Mouse (Mus musculus): ENCODE data around the gene D2hgdh. TPM values are rescaled to one million over a fixed set of nuclear protein-coding genes. Genes with fewer than 3 reads are reported as not detected.

The D2hgdh gene
- 16.7 and 18.2 TPM in 2 replicates for polyA plus RNA-seq (2012; rRNA removed)

DNA sequence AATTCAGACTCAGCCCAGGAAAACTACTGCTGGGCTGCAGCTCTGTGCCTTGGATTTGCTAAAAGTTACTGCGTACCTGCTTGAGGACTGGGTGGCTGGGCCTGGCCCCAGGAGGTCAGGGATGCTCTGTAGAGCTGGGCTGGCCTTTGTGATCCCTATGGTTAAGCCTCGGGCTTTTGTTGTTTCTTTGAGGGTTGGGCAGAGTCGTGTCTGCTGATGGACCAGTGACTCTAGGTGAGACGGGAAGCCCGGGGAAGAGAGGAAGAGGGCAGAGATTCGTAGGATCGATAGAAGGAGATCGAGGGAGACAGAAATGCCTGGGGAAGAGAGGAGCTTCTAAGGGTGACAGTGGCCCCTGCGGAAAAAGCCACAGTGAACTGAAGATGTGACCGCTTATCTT is at the start of gene D2hgdh:
D2hgdh (plus strand) TSS at position 301 of the 400 bp plus-strand sequence.
- WGBS, result 9% methylated on average over 10 of the region's 10 CpGs
- DNase-seq, result no peak
- TF ChIP-seq CTCF (IDR thresholded peaks at IDR 0.05; ENCODE audit: borderline replicate concordance, insufficient read depth, low read depth, low read length) (no peak), POLR2A (IDR thresholded peaks at IDR 0.05; ENCODE audit: borderline replicate concordance, insufficient read depth, low read length) (no peak)
- Histone ChIP-seq H3K4me1 (ENCODE audit: control insufficient read depth, insufficient read depth, low read length) (peaks cover 9% of the 10 kb centered on the region; the same call in 1 of the 2 replicates), H3K27me3 (ENCODE audit: control insufficient read depth, insufficient read depth, low read length) (no peaks in the 10 kb centered on the region), H3K27ac (ENCODE audit: insufficient read depth, low read length) (peak within 1 kb of the TSS; percentile 89), H3K4me3 (replicated peaks; ENCODE audit: insufficient read depth, low read depth, low read length) (peak within 1 kb of the TSS; percentile 65)

DNA sequence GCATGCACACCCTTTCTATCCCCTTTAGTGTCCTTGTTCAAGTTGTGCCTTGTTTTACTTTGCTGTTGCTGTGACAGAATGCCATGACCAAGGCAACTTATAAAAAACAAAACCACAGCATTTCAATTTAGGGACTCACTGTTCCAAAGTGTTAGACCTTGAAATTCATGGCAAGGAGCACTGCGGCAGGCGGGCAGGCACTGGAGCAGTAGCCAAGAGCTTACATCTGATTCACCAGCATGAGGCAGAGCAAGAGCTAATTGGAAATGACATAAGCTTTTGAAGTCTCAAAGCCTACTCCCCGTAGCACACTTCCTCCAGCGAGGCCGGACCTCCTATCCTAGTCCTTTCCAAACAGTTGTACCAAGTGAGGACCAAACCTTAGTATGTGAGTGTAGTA is 48.0 kb upstream of the D2hgdh start:
- H3K4me1 ChIP-seq (ENCODE audit: control insufficient read depth, insufficient read depth, low read length), result no peaks in the 10 kb centered on the region
- no peak overlapping the region for H3K27ac ChIP-seq (ENCODE audit: insufficient read depth, low read length)
- H3K4me3 ChIP-seq (replicated peaks; ENCODE audit: insufficient read depth, low read depth, low read length), result no peak overlapping the region
- H3K27me3 ChIP-seq (ENCODE audit: control insufficient read depth, insufficient read depth, low read length), result no peaks in the 10 kb centered on the region
- TF ChIP-seq POLR2A (IDR thresholded peaks at IDR 0.05; ENCODE audit: borderline replicate concordance, insufficient read depth, low read length), result no peak
- no peak for TF ChIP-seq CTCF (IDR thresholded peaks at IDR 0.05; ENCODE audit: borderline replicate concordance, insufficient read depth, low read depth, low read length)
- WGBS, result 63% methylated on average over 5 of the region's 5 CpGs
- DNase-seq, result no peak

DNA sequence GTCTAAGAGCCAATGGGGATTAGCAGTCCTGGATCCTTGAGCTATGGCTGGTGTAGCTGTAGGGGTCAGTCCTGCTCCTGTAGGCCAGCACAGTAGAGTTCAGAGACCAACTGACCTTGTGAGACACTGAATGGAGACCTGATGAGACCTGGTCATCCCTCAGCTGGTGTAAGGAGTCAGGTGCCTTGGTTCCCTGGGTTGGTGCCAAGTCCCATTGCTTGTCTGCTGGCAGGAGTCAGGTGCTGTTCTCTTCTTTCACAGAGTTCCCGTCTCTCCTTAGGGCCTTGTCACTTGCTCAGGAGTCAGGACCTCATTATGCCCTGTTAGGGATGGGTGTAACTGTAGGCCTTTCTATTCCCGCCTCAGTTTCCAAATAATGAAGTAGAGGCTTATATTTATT is 37.8 kb upstream of the D2hgdh start:
- DNase-seq, result peak in 1 of 2 experiments; percentile 29
- WGBS, result 65% methylated on average over 2 of the region's 2 CpGs
- no peak for TF ChIP-seq CTCF (IDR thresholded peaks at IDR 0.05; ENCODE audit: borderline replicate concordance, insufficient read depth, low read depth, low read length)

DNA sequence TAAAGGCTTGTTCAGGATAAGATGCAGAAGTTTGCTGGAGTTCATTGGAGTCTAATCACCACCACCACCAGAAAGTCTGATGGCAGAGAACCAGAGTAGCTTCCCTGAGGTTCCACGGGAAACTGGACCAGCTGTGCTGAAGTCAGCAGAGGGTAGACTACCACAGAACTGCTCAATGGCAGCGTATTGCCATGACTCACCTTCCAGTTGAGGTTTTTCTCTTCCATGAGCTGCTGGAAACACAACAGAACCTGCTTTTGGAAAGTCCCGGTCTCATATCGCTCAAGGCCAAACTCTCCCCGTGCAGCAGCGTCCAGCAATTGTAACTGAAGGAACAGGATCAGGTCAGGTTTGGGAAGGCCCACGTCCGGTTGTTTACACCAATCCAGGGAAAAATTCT is 30.2 kb upstream of the D2hgdh start:
- TF ChIP-seq POLR2A (IDR thresholded peaks at IDR 0.05; ENCODE audit: borderline replicate concordance, insufficient read depth, low read length) (no peak), CTCF (IDR thresholded peaks at IDR 0.05; ENCODE audit: borderline replicate concordance, insufficient read depth, low read depth, low read length) (no peak)
- H3K27me3 ChIP-seq (ENCODE audit: control insufficient read depth, insufficient read depth, low read length), result no peaks in the 10 kb centered on the region
- H3K4me1 ChIP-seq (ENCODE audit: control insufficient read depth, insufficient read depth, low read length), result no peaks in the 10 kb centered on the region
- H3K27ac ChIP-seq (ENCODE audit: insufficient read depth, low read length), result no peak overlapping the region
- H3K4me3 ChIP-seq (replicated peaks; ENCODE audit: insufficient read depth, low read depth, low read length), result no peak overlapping the region
- no peak for DNase-seq
- WGBS, result 96% methylated on average over 8 of the region's 8 CpGs

More for the DNA sequence above, 37.8 kb upstream of the D2hgdh start:
- Histone ChIP-seq H3K4me3 (replicated peaks; ENCODE audit: insufficient read depth, low read depth, low read length) (no peak overlapping the region), H3K27me3 (ENCODE audit: control insufficient read depth, insufficient read depth, low read length) (no peaks in the 10 kb centered on the region), H3K27ac (ENCODE audit: insufficient read depth, low read length) (no peak overlapping the region), H3K4me1 (ENCODE audit: control insufficient read depth, insufficient read depth, low read length) (no peaks in the 10 kb centered on the region)

DNA sequence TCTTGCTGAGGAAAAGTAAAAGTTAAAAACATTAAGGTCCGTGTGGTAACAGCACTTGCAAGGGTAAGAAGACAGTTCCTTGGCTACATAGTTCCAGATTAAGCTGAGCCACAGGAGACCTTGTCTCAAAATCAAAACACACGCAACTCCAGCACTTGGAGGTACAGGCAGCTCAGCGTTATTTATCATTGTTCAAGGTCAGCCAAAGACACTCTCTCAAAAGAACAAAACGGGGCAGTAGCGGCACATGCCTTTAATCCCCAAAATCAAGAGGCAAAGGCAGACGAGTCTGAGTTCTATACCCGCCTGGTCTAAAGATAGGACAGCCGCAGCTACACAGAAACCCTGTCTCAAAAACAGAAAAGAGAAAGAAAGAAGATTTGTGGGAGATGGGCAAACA is 28.8 kb upstream of the D2hgdh start:
- TF ChIP-seq POLR2A (IDR thresholded peaks at IDR 0.05; ENCODE audit: borderline replicate concordance, insufficient read depth, low read length) (no peak), CTCF (IDR thresholded peaks at IDR 0.05; ENCODE audit: borderline replicate concordance, insufficient read depth, low read depth, low read length) (no peak)
- Histone ChIP-seq H3K4me1 (ENCODE audit: control insufficient read depth, insufficient read depth, low read length) (no peaks in the 10 kb centered on the region), H3K4me3 (replicated peaks; ENCODE audit: insufficient read depth, low read depth, low read length) (no peak overlapping the region), H3K27me3 (ENCODE audit: control insufficient read depth, insufficient read depth, low read length) (no peaks in the 10 kb centered on the region), H3K27ac (ENCODE audit: insufficient read depth, low read length) (no peak overlapping the region)
- WGBS, result 83% methylated on average over 8 of the region's 8 CpGs
- DNase-seq, result no peak

DNA sequence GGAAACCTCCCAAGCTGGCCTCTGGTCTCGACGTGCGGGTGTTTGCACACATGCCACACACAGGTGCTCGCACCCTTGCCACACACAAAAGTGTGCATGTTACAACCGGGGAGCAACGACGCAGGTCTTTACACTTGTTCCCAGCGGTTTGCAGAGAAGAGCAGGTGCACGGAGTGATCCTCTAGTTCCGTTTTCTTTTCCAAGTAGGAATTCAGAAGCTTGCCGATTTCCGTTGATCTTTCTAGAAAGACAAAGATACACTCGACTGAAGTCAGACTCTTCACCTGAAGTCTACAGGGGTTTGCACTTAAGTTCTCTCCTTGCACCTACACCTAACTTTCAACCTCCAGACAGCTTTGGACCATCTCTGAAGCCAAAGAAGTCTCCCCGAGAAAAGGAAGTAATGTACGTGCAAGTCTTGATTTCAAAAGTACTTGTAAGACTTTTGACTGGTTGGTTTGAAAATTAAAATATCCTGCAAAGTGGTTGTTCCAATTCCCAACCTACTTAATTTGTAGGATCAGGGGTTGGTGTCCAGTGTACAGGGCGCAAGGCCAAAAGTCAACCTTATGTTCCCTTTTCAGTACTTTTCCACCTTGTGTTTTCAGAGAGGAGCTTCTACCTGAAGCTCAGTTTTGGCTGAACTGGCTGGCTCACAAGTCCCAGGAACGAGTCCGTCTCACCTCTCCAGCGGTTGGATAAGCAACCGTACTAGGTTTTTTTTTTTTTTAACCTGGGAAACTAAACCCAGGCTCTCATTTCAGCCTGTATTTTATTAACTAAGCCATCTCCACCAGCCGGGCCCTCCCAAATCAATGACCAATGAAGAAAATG is 23.8 kb upstream of the D2hgdh start:
- DNase-seq, result no peak
- TF ChIP-seq CTCF (IDR thresholded peaks at IDR 0.05; ENCODE audit: borderline replicate concordance, insufficient read depth, low read depth, low read length) (no peak), POLR2A (IDR thresholded peaks at IDR 0.05; ENCODE audit: borderline replicate concordance, insufficient read depth, low read length) (no peak)
- Histone ChIP-seq H3K4me3 (replicated peaks; ENCODE audit: insufficient read depth, low read depth, low read length) (peak overlapping the region; percentile 79), H3K4me1 (ENCODE audit: control insufficient read depth, insufficient read depth, low read length) (peaks cover 2% of the 10 kb centered on the region), H3K27me3 (ENCODE audit: control insufficient read depth, insufficient read depth, low read length) (no peaks in the 10 kb centered on the region), H3K27ac (ENCODE audit: insufficient read depth, low read length) (no peak overlapping the region)
- WGBS, result 74% methylated on average over 21 of the region's 21 CpGs

DNA sequence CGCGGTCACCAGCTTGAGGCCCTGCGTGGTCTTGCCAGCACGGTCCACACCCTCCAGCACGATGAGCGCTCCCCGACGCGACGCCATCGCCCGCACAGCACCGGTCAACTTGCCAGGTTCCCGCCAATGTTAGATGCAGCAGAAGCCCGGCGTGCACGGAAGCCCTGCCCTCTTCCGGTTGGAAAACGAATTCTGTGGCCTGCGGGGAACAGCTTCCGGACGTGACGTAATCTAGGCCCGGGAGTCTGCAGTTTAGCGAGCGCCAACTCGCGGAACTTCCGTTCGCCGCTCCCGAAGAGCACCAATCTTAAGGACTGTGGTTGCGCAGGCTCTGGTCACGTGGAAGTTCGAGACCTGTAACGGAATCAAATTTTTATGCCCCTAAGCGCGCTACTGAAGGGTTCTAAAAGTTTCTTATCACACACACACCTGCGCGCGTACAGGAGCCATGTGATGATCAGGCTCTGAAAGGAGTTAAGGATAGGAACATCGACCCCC is 22.9 kb upstream of the D2hgdh start, which contains the start of gene Dtymk:
Dtymk (minus strand) TSS at position 194 of the 498 bp plus-strand sequence.
- Histone ChIP-seq H3K27ac (ENCODE audit: insufficient read depth, low read length) (peak within 1 kb of the TSS; percentile 52), H3K27me3 (ENCODE audit: control insufficient read depth, insufficient read depth, low read length) (no peaks in the 10 kb centered on the region), H3K4me3 (replicated peaks; ENCODE audit: insufficient read depth, low read depth, low read length) (peak within 1 kb of the TSS; percentile 79), H3K4me1 (ENCODE audit: control insufficient read depth, insufficient read depth, low read length) (peaks cover 2% of the 10 kb centered on the region)
- TF ChIP-seq CTCF (IDR thresholded peaks at IDR 0.05; ENCODE audit: borderline replicate concordance, insufficient read depth, low read depth, low read length) (peak; percentile 27; the same call in 1 of the 2 replicates), POLR2A (IDR thresholded peaks at IDR 0.05; ENCODE audit: borderline replicate concordance, insufficient read depth, low read length) (peak; percentile 71)
- peak; percentile 93 to 96 for DNase-seq
- WGBS, result under 1% methylated on average over 42 of the region's 42 CpGs

DNA sequence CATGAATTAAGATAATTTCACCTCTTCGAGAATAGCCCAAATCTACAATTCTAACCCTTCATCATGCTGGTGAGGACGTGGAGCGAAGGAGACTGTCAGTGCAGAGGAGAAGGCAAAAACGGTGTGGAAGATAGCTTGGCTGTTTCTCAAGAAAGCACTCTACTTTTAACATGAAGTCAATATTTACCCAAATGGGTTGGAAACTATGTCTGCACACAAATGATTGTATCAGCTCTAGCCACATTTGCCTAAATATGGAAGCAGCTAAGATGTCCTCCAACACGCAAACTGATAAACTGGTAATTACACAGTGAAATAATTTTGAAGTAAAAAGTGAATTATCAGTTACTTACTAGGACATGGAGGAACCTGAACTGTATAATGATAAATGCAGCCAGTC is 21.9 kb upstream of the D2hgdh start:
- 87% methylated on average over 5 of the region's 5 CpGs for WGBS
- no peak for DNase-seq
- Histone ChIP-seq H3K4me1 (ENCODE audit: control insufficient read depth, insufficient read depth, low read length) (peaks cover 2% of the 10 kb centered on the region), H3K4me3 (replicated peaks; ENCODE audit: insufficient read depth, low read depth, low read length) (no peak overlapping the region), H3K27ac (ENCODE audit: insufficient read depth, low read length) (no peak overlapping the region), H3K27me3 (ENCODE audit: control insufficient read depth, insufficient read depth, low read length) (no peaks in the 10 kb centered on the region)
- TF ChIP-seq POLR2A (IDR thresholded peaks at IDR 0.05; ENCODE audit: borderline replicate concordance, insufficient read depth, low read length), result no peak
- no peak for TF ChIP-seq CTCF (IDR thresholded peaks at IDR 0.05; ENCODE audit: borderline replicate concordance, insufficient read depth, low read depth, low read length)

Measured in cerebellum, adult 2 months (tissue).